Mouse (Mus musculus) fat pad, adult 2 months (tissue): Measurements from ENCODE around the gene Fam120c.
"Not testable (repeated sequence)": the region's sequence is repeated elsewhere in the genome, so short reads cannot be mapped to it uniquely, and the experiment has no call there.

Experiments
- DNase-seq: peaks from one replicate; pipeline ENCODE4 v3.0.0-alpha.2; 2011; ENCODE audit warnings: low read depth, low spot score; ENCODE audit errors: extremely low read depth

The Fam120c gene

GRCm38 (mm10) chrX:151343761-151344500 lies at the start of gene Fam120c:
TSS of gene Fam120c (plus strand) at chrX:151344175.
- DNase-seq = no peak

GRCm38 (mm10) chrX:151298329-151298728 lies 45.6 kb upstream of the Fam120c start:
- no peak for DNase-seq

- DNase-seq = no peak
Measured at GRCm38 (mm10) chrX:151313732-151314131, 30.2 kb upstream of the Fam120c start.

GRCm38 (mm10) chrX:151333615-151334014 lies 10.4 kb upstream of the Fam120c start:
- no peak for DNase-seq

GRCm38 (mm10) chrX:151337804-151338203 lies 6.2 kb upstream of the Fam120c start:
- DNase-seq = no peak

- no peak for DNase-seq
Measured at GRCm38 (mm10) chrX:151344501-151344984, 568 bp downstream of the Fam120c start.

- no peak for DNase-seq
Measured at GRCm38 (mm10) chrX:151345333-151346125, 1.6 kb downstream of the Fam120c start.

- DNase-seq = no peak
Measured at GRCm38 (mm10) chrX:151347278-151347677, 3.3 kb downstream of the Fam120c start.

- no peak for DNase-seq
Measured at GRCm38 (mm10) chrX:151349322-151349721, 5.3 kb downstream of the Fam120c start.

GRCm38 (mm10) chrX:151418801-151419200 lies 74.8 kb downstream of the Fam120c start:
- DNase-seq = no peak

- DNase-seq = no peak
Measured at GRCm38 (mm10) chrX:151420791-151421190, 76.8 kb downstream of the Fam120c start.

- DNase-seq = no peak
Measured at GRCm38 (mm10) chrX:151443637-151444036, 99.7 kb downstream of the Fam120c start.

- DNase-seq = no peak
Measured at GRCm38 (mm10) chrX:151444189-151444588, 100.2 kb downstream of the Fam120c start.

GRCm38 (mm10) chrX:151488128-151488527 lies 144.2 kb downstream of the Fam120c start:
- DNase-seq = no peak

GRCm38 (mm10) chrX:151493269-151493668 lies 149.3 kb downstream of the Fam120c start:
- DNase-seq = not testable (repeated sequence)

- DNase-seq = no peak
Measured at GRCm38 (mm10) chrX:151496596-151496995, 152.6 kb downstream of the Fam120c start.

- DNase-seq = no peak
Measured at GRCm38 (mm10) chrX:151508536-151508935, 164.6 kb downstream of the Fam120c start.

- DNase-seq = peak; percentile 51
Measured at GRCm38 (mm10) chrX:151509906-151510305, 165.9 kb downstream of the Fam120c start.

GRCm38 (mm10) chrX:151513066-151513465 lies 169.1 kb downstream of the Fam120c start:
- no peak for DNase-seq

GRCm38 (mm10) chrX:151513694-151514093 lies 169.7 kb downstream of the Fam120c start:
- no peak for DNase-seq

- no peak for DNase-seq
Measured at GRCm38 (mm10) chrX:151518181-151518580, 174.2 kb downstream of the Fam120c start.

GRCm38 (mm10) chrX:151520127-151520457 lies 176.1 kb downstream of the Fam120c start:
- DNase-seq = no peak
